Mouse (Mus musculus): ENCODE results near the gene Vmn1r61. TPM values are rescaled to one million over a fixed set of nuclear protein-coding genes. Genes with fewer than 3 reads are reported as not detected.

The Vmn1r61 gene
- not detected in 2 replicates for polyA plus RNA-seq (2016; fragmentation: Nextera tagmentation; extraction: Ambion mirVana)

DNA sequence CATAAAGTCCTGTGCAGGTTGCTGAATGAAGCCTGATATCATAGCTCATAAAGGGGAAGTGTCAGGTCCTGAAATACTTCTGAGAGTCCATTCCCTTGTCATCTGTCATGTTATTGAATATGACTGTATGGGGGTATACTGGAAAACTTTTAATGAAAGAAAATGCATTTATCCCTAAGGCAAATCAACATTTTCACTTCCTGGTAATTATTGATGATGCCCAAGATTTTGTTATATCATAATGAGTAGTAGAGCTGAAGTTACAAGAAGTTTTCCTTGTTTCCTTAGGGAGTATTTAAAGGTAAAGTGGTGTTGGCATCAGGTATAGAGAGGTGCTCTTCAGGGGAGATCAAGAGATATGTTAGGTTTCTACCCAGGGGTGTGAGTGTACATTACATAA, at the start of gene Vmn1r61:
Gene Vmn1r61, minus strand, starts transcription at position 101 of the 400 bp plus-strand sequence.
- Histone ChIP-seq H3K36me3 (no peaks in the 10 kb centered on the region), H3K4me1 (replicated peaks) (no peaks in the 10 kb centered on the region), H3K27ac (no peak within 1 kb of the TSS), H3K9me3 (peaks cover 38% of the 10 kb centered on the region), H3K27me3 (ENCODE audit: insufficient read depth, poor library complexity, severe bottlenecking) (no peaks in the 10 kb centered on the region), H3K4me3 (no peak within 1 kb of the TSS)
- no peak for DNase-seq (ENCODE audit: low spot score)

Other genes starting within 250 kb of the Vmn1r61 start
- not detected in 2 replicates for gene Vmn1r58, start 199.9 kb downstream of the Vmn1r61 start, polyA plus RNA-seq (2016; fragmentation: Nextera tagmentation; extraction: Ambion mirVana)
- gene Vmn1r59, start 156.5 kb downstream of the Vmn1r61 start, polyA plus RNA-seq (2016; fragmentation: Nextera tagmentation; extraction: Ambion mirVana) = not detected in 2 replicates
- gene Vmn2r28, start 119.3 kb downstream of the Vmn1r61 start, polyA plus RNA-seq (2016; fragmentation: Nextera tagmentation; extraction: Ambion mirVana) = not detected in 2 replicates
- not detected in 2 replicates for gene Vmn1r60, start 66.0 kb downstream of the Vmn1r61 start, polyA plus RNA-seq (2016; fragmentation: Nextera tagmentation; extraction: Ambion mirVana)
- gene Vmn1r62, start 60.3 kb upstream of the Vmn1r61 start, polyA plus RNA-seq (2016; fragmentation: Nextera tagmentation; extraction: Ambion mirVana) = not detected in 2 replicates
- gene Vmn1r63, start 192.2 kb upstream of the Vmn1r61 start, polyA plus RNA-seq (2016; fragmentation: Nextera tagmentation; extraction: Ambion mirVana) = not detected in 2 replicates

All from hindbrain, embryonic 10.5 days (tissue).